Mouse (Mus musculus) CH12.LX (cell line): Measurements from ENCODE around the gene Fxyd2. TPM values are rescaled to one million over a fixed set of nuclear protein-coding genes. Genes with fewer than 3 reads are reported as not detected.

Experiments used
- DNase-seq: peaks from one replicate; pipeline ENCODE4 v3.0.0-alpha.2; 2013; ENCODE audit errors: extremely low read depth
- H3K27ac ChIP-seq: 2 replicates; pipeline ENCODE4 v1.5.1; 2012; ENCODE audit warnings: low read depth, mild to moderate bottlenecking, control low read depth, moderate library complexity; ENCODE audit not compliant: insufficient read depth
- H3K27me3 ChIP-seq: replicated peaks from 2 replicates; pipeline ENCODE3; 2012; ENCODE audit warnings: inconsistent platforms
- H3K36me3 ChIP-seq, 2 experiments: replicated peaks in 1 of 2; 2 replicates each; pipeline versions ENCODE3 to v1.6.1; 2012; ENCODE audit warnings: inconsistent platforms in 1 of 2, low read length in 1 of 2, mild to moderate bottlenecking in 1 of 2, mixed read lengths in 1 of 2, moderate library complexity in 1 of 2; ENCODE audit not compliant: control insufficient read depth in 1 of 2, insufficient read depth in 1 of 2
- H3K4me1 ChIP-seq, 2 experiments: 2 replicates each; pipeline ENCODE4 v1.6.1; 2012; ENCODE audit warnings: inconsistent platforms in 1 of 2, moderate library complexity in 1 of 2; ENCODE audit not compliant: insufficient read depth in 2 of 2, control insufficient read depth in 1 of 2
- H3K4me2 ChIP-seq: 2 replicates; pipeline ENCODE4 v1.6.1; 2012; ENCODE audit warnings: low read depth, mild to moderate bottlenecking, control low read depth; ENCODE audit not compliant: poor library complexity, insufficient read depth, severe bottlenecking
- H3K4me3 ChIP-seq, 3 experiments: fragments of 150-350 bp in 1 of 3; sonication (generic) in 1 of 3; replicated peaks in 1 of 3; 2 replicates each; pipeline versions ENCODE3 to v1.5.1; 2011 to 2012; ENCODE audit warnings: low read depth in 2 of 3, low read length in 2 of 3, mild to moderate bottlenecking in 2 of 3, moderate library complexity in 2 of 3, control low read depth in 1 of 3, improper control_type of control experiment in 1 of 3, inconsistent platforms in 1 of 3, mixed read lengths in 1 of 3; ENCODE audit not compliant: poor library complexity in 1 of 3
- H3K79me2 ChIP-seq: replicated peaks from 2 replicates; pipeline ENCODE4 v1.6.1; 2012; ENCODE audit warnings: mild to moderate bottlenecking, moderate library complexity; ENCODE audit not compliant: control insufficient read depth, poor library complexity, insufficient read depth, severe bottlenecking; ENCODE audit errors: extremely low read depth
- H3K9ac ChIP-seq: 2 replicates; pipeline ENCODE4 v1.6.1; 2012; ENCODE audit warnings: low read depth, mild to moderate bottlenecking, control low read depth, moderate library complexity; ENCODE audit not compliant: insufficient read depth
- H3K9me3 ChIP-seq: replicated peaks from 2 replicates; pipeline ENCODE3; 2012; ENCODE audit warnings: low read length, inconsistent platforms, mixed read lengths
- IRF4 ChIP-seq: IDR thresholded peaks from 2 replicates; pipeline ENCODE4 v1.6.1; 2014; ENCODE audit warnings: low read depth, mild to moderate bottlenecking, inconsistent platforms, low read length, improper control_type of control experiment
- MEF2A ChIP-seq: IDR thresholded peaks from 2 replicates; pipeline ENCODE4 v1.6.1; 2014; ENCODE audit warnings: low read depth, mild to moderate bottlenecking, inconsistent platforms, low read length, improper control_type of control experiment, borderline replicate concordance
- NELFE ChIP-seq: IDR thresholded peaks from 2 replicates; pipeline ENCODE4 v1.6.1; 2011; ENCODE audit warnings: low read depth, low read length, improper control_type of control experiment
- NRF1 ChIP-seq: IDR thresholded peaks from 2 replicates; pipeline ENCODE4 v1.6.1; 2014; ENCODE audit warnings: low read depth, mild to moderate bottlenecking, inconsistent platforms, low read length, improper control_type of control experiment, moderate library complexity
- PAX5 ChIP-seq: IDR thresholded peaks from 2 replicates; pipeline ENCODE4 v1.6.1; 2012; ENCODE audit warnings: low read length, inconsistent platforms, mixed read lengths
- POLR2AphosphoS2 ChIP-seq: IDR thresholded peaks from 2 replicates; pipeline ENCODE4 v1.6.1; 2011; ENCODE audit warnings: low read depth, low read length, improper control_type of control experiment
- SMC3 ChIP-seq: IDR thresholded peaks from 2 replicates; pipeline ENCODE4 v1.6.1; 2011; ENCODE audit warnings: low read depth, low read length, improper control_type of control experiment
- TBP ChIP-seq: conservative IDR thresholded peaks from 2 replicates; pipeline ENCODE4 v1.6.1; 2011; ENCODE audit warnings: low read depth, low read length, improper control_type of control experiment
- TCF12 ChIP-seq: IDR thresholded peaks from 2 replicates; pipeline ENCODE4 v1.6.1; 2014; ENCODE audit warnings: low read depth, mild to moderate bottlenecking, inconsistent platforms, low read length, improper control_type of control experiment
- UBTF ChIP-seq: IDR thresholded peaks from 2 replicates; pipeline ENCODE4 v1.6.1; 2012; ENCODE audit warnings: low read depth, mild to moderate bottlenecking, inconsistent platforms, low read length, improper control_type of control experiment, moderate library complexity
- USF2 ChIP-seq: conservative IDR thresholded peaks from 2 replicates; pipeline ENCODE4 v1.6.1; 2011; ENCODE audit warnings: low read depth, low read length, improper control_type of control experiment
- ZC3H11A ChIP-seq: IDR thresholded peaks from 2 replicates; pipeline ENCODE4 v1.6.1; 2012; ENCODE audit warnings: low read depth, mild to moderate bottlenecking, inconsistent platforms, low read length, improper control_type of control experiment
- ZKSCAN1 ChIP-seq: IDR thresholded peaks from 2 replicates; pipeline ENCODE4 v1.6.1; 2012; ENCODE audit warnings: low read depth, inconsistent platforms, low read length, improper control_type of control experiment, borderline replicate concordance
- ZNF384 ChIP-seq: IDR thresholded peaks from 2 replicates; pipeline ENCODE4 v1.6.1; 2012; ENCODE audit warnings: low read depth, low read length, improper control_type of control experiment, inconsistent platforms
- dilution Hi-C: fragments of 300-500 bp; cut with MboI; formaldehyde crosslinking; loops from 2 replicates; pipeline ENCODE4 v1.14.3; 2020; ENCODE audit warnings: low sequenced_read_pairs; ENCODE audit not compliant: extremely low pct_unique_long_range_greater_than_20kb, extremely low pct_ligation_motif_present
- in situ Hi-C: fragments of 300-500 bp; cut with MboI; formaldehyde crosslinking; loops from 3 replicates; pipeline ENCODE4 v1.14.3; 2019; ENCODE audit warnings: low sequenced_read_pairs, low pct_ligation_motif_present, low pct_unique_long_range_greater_than_20kb, mixed read lengths
- polyA plus RNA-seq: library from polyadenylated mRNA; unstranded; fragments of >175 nt; gene quantifications from 2 replicates; pipeline ENCODE4 v1.2.1, GENCODE M21; 2012; ENCODE audit warnings: low read depth; ENCODE audit not compliant: insufficient read length
- total RNA-seq, 2 experiments: library from RNA; depleted of rRNA; stranded (reverse); fragments of 300-350 nt in 1 of 2; fragments of >200 nt in 1 of 2; gene quantifications; 2 replicates each; pipeline ENCODE4 v1.2.3; 2012 to 2014

Fxyd2 gene
- total and polyA plus RNA-seq, 3 experiments = not detected

DNA sequence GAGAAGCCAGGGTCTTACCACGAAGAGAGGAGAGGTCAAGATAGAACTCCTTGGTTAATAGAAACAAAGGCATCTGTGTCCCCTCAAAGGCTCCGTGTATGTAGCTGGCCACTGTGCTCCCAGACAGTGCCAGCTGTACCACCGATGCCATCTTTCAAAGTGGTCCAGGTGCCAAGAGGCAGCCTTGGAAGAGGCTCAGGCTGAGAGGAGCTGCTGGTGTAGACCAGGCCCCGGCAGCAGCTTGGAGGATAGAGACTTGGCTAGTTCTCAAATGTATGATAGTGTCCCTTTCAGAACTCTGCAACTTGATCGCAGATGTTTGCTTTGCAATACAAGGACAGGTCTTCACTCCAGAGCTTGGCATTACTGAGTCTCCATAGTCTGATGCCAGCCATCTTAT is 17.1 kb upstream of the Fxyd2 start:
- H3K27me3 ChIP-seq = peaks cover 57% of the 10 kb centered on the region
- in situ Hi-C loops = loop anchor here (25.0 kb wide), 1 partner anchor 370 kb away; the partner anchor contains the start of gene Cd3e
- no peaks in the 10 kb centered on the region for H3K4me1 ChIP-seq
- H3K79me2 ChIP-seq = no peaks in the 10 kb centered on the region
- H3K4me2 ChIP-seq = no peak overlapping the region
- no peak overlapping the region for H3K4me3 ChIP-seq
- dilution Hi-C loops = no loop called here
- H3K27ac ChIP-seq = no peak overlapping the region
- TF ChIP-seq TCF12 = no peak
- TF ChIP-seq ZNF384 = no peak
- no peak for TF ChIP-seq PAX5
- TF ChIP-seq SMC3 = no peak
- TF ChIP-seq NRF1 = no peak
- no peak for TF ChIP-seq MEF2A
- TF ChIP-seq ZKSCAN1 = no peak
- no peak for TF ChIP-seq ZC3H11A
- TF ChIP-seq UBTF = no peak
- no peak for TF ChIP-seq POLR2AphosphoS2
- H3K36me3 ChIP-seq = no peaks in the 10 kb centered on the region
- H3K9ac ChIP-seq = no peak overlapping the region
- H3K9me3 ChIP-seq = no peaks in the 10 kb centered on the region
- no peak for DNase-seq

GRCm38 (mm10) chr9:45382834-45383233 is 16.6 kb upstream of the Fxyd2 start:
- no peaks in the 10 kb centered on the region for H3K36me3 ChIP-seq

DNA sequence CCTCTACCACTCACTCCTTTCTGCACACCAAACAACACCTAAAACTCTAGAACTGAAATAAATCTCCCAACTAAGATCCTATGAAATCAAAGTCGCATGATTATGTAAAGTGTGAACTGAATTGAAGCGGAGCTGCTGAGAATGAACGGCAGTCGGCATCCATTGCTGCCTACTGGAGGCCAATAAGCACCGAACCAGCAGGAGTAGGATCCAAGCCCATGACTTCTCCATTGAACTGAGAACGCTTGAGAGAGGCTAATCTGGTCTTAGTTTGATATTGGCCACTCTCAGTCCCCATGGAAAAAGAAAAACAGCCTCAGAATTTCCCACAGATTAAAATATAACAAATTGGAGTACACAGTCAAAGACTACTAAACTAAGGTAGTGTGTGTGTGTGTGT is 15.6 kb upstream of the Fxyd2 start:
- in situ Hi-C loops = loop anchor here (25.0 kb wide), 1 partner anchor 372 kb away; the partner anchor contains the start of gene Cd3e
- no peak overlapping the region for H3K27ac ChIP-seq
- H3K79me2 ChIP-seq = no peaks in the 10 kb centered on the region
- no peaks in the 10 kb centered on the region for H3K9me3 ChIP-seq
- H3K36me3 ChIP-seq = no peaks in the 10 kb centered on the region
- dilution Hi-C loops = no loop called here
- peaks cover 42% of the 10 kb centered on the region for H3K27me3 ChIP-seq
- H3K4me3 ChIP-seq = no peak overlapping the region
- peaks cover 0 to 2% of the 10 kb centered on the region in 2 experiments; a peak in 2 of 4 replicates for H3K4me1 ChIP-seq
- TF ChIP-seq USF2 (no peak), NELFE (no peak)
- DNase-seq = no peak
- H3K4me2 ChIP-seq = no peak overlapping the region
- no peak overlapping the region for H3K9ac ChIP-seq

More at GRCm38 (mm10) chr9:45382834-45383233, 16.6 kb upstream of the Fxyd2 start:
- Histone ChIP-seq H3K4me1 (no peaks in the 10 kb centered on the region), H3K9ac (no peak overlapping the region), H3K27ac (no peak overlapping the region), H3K4me2 (no peak overlapping the region), H3K27me3 (peaks cover 52% of the 10 kb centered on the region), H3K79me2 (no peaks in the 10 kb centered on the region), H3K4me3 (no peak overlapping the region), H3K9me3 (no peaks in the 10 kb centered on the region)
- TF ChIP-seq PAX5 = no peak
- no peak for TF ChIP-seq MEF2A
- no peak for TF ChIP-seq TBP
- TF ChIP-seq USF2 = no peak
- no peak for TF ChIP-seq IRF4
- in situ Hi-C loops = loop anchor here (25.0 kb wide), 1 partner anchor 371 kb away; the partner anchor contains the start of gene Cd3e
- DNase-seq = no peak
- dilution Hi-C loops = no loop called here
